Mouse (Mus musculus) olfactory bulb, adult 2 months (tissue): ENCODE measurements at regions not wholly inside any gene's neighbourhood (a gene's known extent, or its start where the extent isn't known, plus 50 kb on each side); places are given as distances from the start of the nearest gene placed in this dataset.

ENCODE experiments used
- CTCF ChIP-seq: fragments of 200-500 bp; IDR thresholded peaks from 2 replicates; pipeline ENCODE4 v1.5.1; 2012; ENCODE audit warnings: low read depth, mild to moderate bottlenecking, low read length, moderate library complexity; ENCODE audit not compliant: insufficient read depth
- POLR2A ChIP-seq: fragments of 200-500 bp; IDR thresholded peaks from 2 replicates; pipeline ENCODE4 v1.6.1; 2012; ENCODE audit warnings: mild to moderate bottlenecking, low read depth, low read length, moderate library complexity; ENCODE audit not compliant: insufficient read depth

GRCm38 (mm10) chr12:110380831-110381750, 65.8 kb upstream of the Ppp2r5c start:
- TF ChIP-seq CTCF (no peak), POLR2A (no peak)
